Mouse (Mus musculus) embryonic facial prominence, embryonic 15.5 days (tissue): Measurements from ENCODE around the gene Gak. TPM values are rescaled to one million over a fixed set of nuclear protein-coding genes. Genes with fewer than 3 reads are reported as not detected.

ENCODE experiments used
- ATAC-seq: fragments of 200-750 bp; cut with Nextera tagmentation; 2 replicates; pipeline ENCODE4 v1.8.0; 2017; ENCODE audit warnings: low read depth, moderate TSS enrichment; ENCODE audit not compliant: insufficient number of reproducible peaks, low FRiP score, low TSS enrichment
- H3K27ac ChIP-seq: fragments of 300-500 bp; sonication (generic); replicated peaks from 2 replicates; pipeline ENCODE4 v1.5.1; 2015; ENCODE audit warnings: mild to moderate bottlenecking, inconsistent platforms
- H3K27me3 ChIP-seq: fragments of 300-500 bp; sonication (generic); 2 replicates; pipeline ENCODE4 v1.6.1; 2015; ENCODE audit warnings: inconsistent platforms
- H3K36me3 ChIP-seq: fragments of 300-500 bp; sonication (generic); 2 replicates; pipeline ENCODE4 v1.6.1; 2015; ENCODE audit warnings: mild to moderate bottlenecking, inconsistent platforms
- H3K4me1 ChIP-seq: fragments of 300-500 bp; sonication (generic); 2 replicates; pipeline ENCODE4 v1.6.1; 2015; ENCODE audit warnings: inconsistent platforms
- H3K4me2 ChIP-seq: fragments of 300-500 bp; sonication (generic); replicated peaks from 2 replicates; pipeline ENCODE4 v1.6.1; 2015; ENCODE audit warnings: mild to moderate bottlenecking, inconsistent platforms
- H3K4me3 ChIP-seq: fragments of 300-500 bp; sonication (generic); replicated peaks from 2 replicates; pipeline ENCODE4 v1.5.1; 2015; ENCODE audit warnings: mild to moderate bottlenecking, inconsistent platforms
- H3K9ac ChIP-seq: fragments of 300-500 bp; sonication (generic); 2 replicates; pipeline ENCODE4 v1.6.1; 2015; ENCODE audit warnings: inconsistent platforms
- H3K9me3 ChIP-seq: fragments of 300-500 bp; sonication (generic); replicated peaks from 2 replicates; pipeline ENCODE4 v1.6.1; 2016; ENCODE audit warnings: inconsistent platforms
- WGBS: fragments of 180-500 bp; shearing (Covaris S2); methylation state at CpG from one replicate; pipeline ENCODE4 v1.1.7; 2015; 5-methylcytosine and 5-hydroxymethylcytosine counted together
- polyA plus RNA-seq: library from polyadenylated mRNA; unstranded; fragments of >200 nt; fragmentation: Nextera tagmentation; extraction: Ambion mirVana; gene quantifications from 2 replicates; pipeline ENCODE4 v1.2.1, GENCODE M21; 2015

The Gak gene
- polyA plus RNA-seq, 1 experiment from 2014 or later, result 56.4 TPM

- 93% methylated on average over 9 of the region's 9 CpGs for WGBS
- H3K36me3 ChIP-seq, result peaks cover 64% of the 10 kb centered on the region
- H3K27ac ChIP-seq, result no peak overlapping the region
- peaks cover 24% of the 10 kb centered on the region for H3K4me1 ChIP-seq
- no peak overlapping the region for H3K4me3 ChIP-seq
- no peak overlapping the region for H3K9ac ChIP-seq
- no peaks in the 10 kb centered on the region for H3K27me3 ChIP-seq
- no peak for ATAC-seq
- H3K4me2 ChIP-seq, result no peak overlapping the region
- H3K9me3 ChIP-seq, result no peaks in the 10 kb centered on the region
Measured at GRCm38 (mm10) chr5:108655381-108655780, 25.8 kb upstream of the Gak start.

GRCm38 (mm10) chr5:108654444-108654990, 25.0 kb upstream of the Gak start:
- 96% methylated on average over 10 of the region's 10 CpGs for WGBS

GRCm38 (mm10) chr5:108653341-108653740, 23.8 kb upstream of the Gak start:
- ATAC-seq, result no peak
- H3K27me3 ChIP-seq, result no peaks in the 10 kb centered on the region
- H3K4me3 ChIP-seq, result no peak overlapping the region
- no peak overlapping the region for H3K9ac ChIP-seq
- H3K36me3 ChIP-seq, result peaks cover 84% of the 10 kb centered on the region
- no peak overlapping the region for H3K4me2 ChIP-seq
- 86% methylated on average over 6 of the region's 6 CpGs for WGBS
- H3K27ac ChIP-seq, result no peak overlapping the region
- H3K4me1 ChIP-seq, result 0 out of 2 replicates have a peak, but pooled peaks cover 6% of the 10 kb centered on the region
- no peaks in the 10 kb centered on the region for H3K9me3 ChIP-seq

More at GRCm38 (mm10) chr5:108654444-108654990, 25.0 kb upstream of the Gak start:
- peaks cover 72% of the 10 kb centered on the region for H3K36me3 ChIP-seq
- no peaks in the 10 kb centered on the region for H3K27me3 ChIP-seq
- no peak overlapping the region for H3K9ac ChIP-seq
- ATAC-seq, result no peak
- peaks cover 18% of the 10 kb centered on the region for H3K4me1 ChIP-seq
- H3K4me3 ChIP-seq, result no peak overlapping the region
- no peaks in the 10 kb centered on the region for H3K9me3 ChIP-seq
- H3K27ac ChIP-seq, result no peak overlapping the region
- H3K4me2 ChIP-seq, result no peak overlapping the region

- no peaks in the 10 kb centered on the region for H3K27me3 ChIP-seq
- no peak overlapping the region for H3K27ac ChIP-seq
- H3K9me3 ChIP-seq, result no peaks in the 10 kb centered on the region
- H3K4me2 ChIP-seq, result no peak overlapping the region
- no peak overlapping the region for H3K9ac ChIP-seq
- ATAC-seq, result no peak
- no peak overlapping the region for H3K4me3 ChIP-seq
- H3K36me3 ChIP-seq, result peaks cover 92% of the 10 kb centered on the region
- no peaks in the 10 kb centered on the region for H3K4me1 ChIP-seq
- WGBS, result 50% methylated on average over 1 of the region's 1 CpGs
Measured at GRCm38 (mm10) chr5:108651823-108652222, 22.3 kb upstream of the Gak start.

GRCm38 (mm10) chr5:108651136-108651720, 21.7 kb upstream of the Gak start:
- no peak for ATAC-seq
- Histone ChIP-seq H3K4me1 (no peaks in the 10 kb centered on the region), H3K27ac (no peak overlapping the region), H3K27me3 (no peaks in the 10 kb centered on the region), H3K9ac (no peak overlapping the region), H3K36me3 (peaks cover 94% of the 10 kb centered on the region), H3K4me2 (no peak overlapping the region), H3K9me3 (no peaks in the 10 kb centered on the region), H3K4me3 (no peak overlapping the region)
- 75% methylated on average over 5 of the region's 5 CpGs for WGBS

- Histone ChIP-seq H3K4me3 (no peak overlapping the region), H3K36me3 (peaks cover 94% of the 10 kb centered on the region), H3K9me3 (no peaks in the 10 kb centered on the region), H3K4me2 (no peak overlapping the region), H3K9ac (no peak overlapping the region), H3K4me1 (no peaks in the 10 kb centered on the region), H3K27ac (no peak overlapping the region), H3K27me3 (no peaks in the 10 kb centered on the region)
- no peak for ATAC-seq
- WGBS, result 87% methylated on average over 7 of the region's 7 CpGs
Measured at GRCm38 (mm10) chr5:108650341-108650740, 20.8 kb upstream of the Gak start.

GRCm38 (mm10) chr5:108648937-108649576, 19.5 kb upstream of the Gak start:
- ATAC-seq, result no peak
- no peaks in the 10 kb centered on the region for H3K9me3 ChIP-seq
- no peaks in the 10 kb centered on the region for H3K4me1 ChIP-seq
- no peak overlapping the region for H3K4me2 ChIP-seq
- H3K4me3 ChIP-seq, result no peak overlapping the region
- H3K9ac ChIP-seq, result no peak overlapping the region
- no peaks in the 10 kb centered on the region for H3K27me3 ChIP-seq
- 80% methylated on average over 11 of the region's 11 CpGs for WGBS
- peaks cover 92% of the 10 kb centered on the region for H3K36me3 ChIP-seq
- H3K27ac ChIP-seq, result no peak overlapping the region

GRCm38 (mm10) chr5:108647820-108648465, 18.4 kb upstream of the Gak start:
- no peaks in the 10 kb centered on the region for H3K9me3 ChIP-seq
- ATAC-seq, result no peak
- no peaks in the 10 kb centered on the region for H3K4me1 ChIP-seq
- H3K36me3 ChIP-seq, result peaks cover 91% of the 10 kb centered on the region
- no peak overlapping the region for H3K27ac ChIP-seq
- H3K4me2 ChIP-seq, result no peak overlapping the region
- H3K27me3 ChIP-seq, result no peaks in the 10 kb centered on the region
- no peak overlapping the region for H3K9ac ChIP-seq
- WGBS, result 89% methylated on average over 2 of the region's 2 CpGs
- no peak overlapping the region for H3K4me3 ChIP-seq

GRCm38 (mm10) chr5:108647311-108647710, 17.8 kb upstream of the Gak start:
- Histone ChIP-seq H3K4me3 (no peak overlapping the region), H3K9ac (no peak overlapping the region), H3K27ac (no peak overlapping the region), H3K4me1 (no peaks in the 10 kb centered on the region), H3K27me3 (no peaks in the 10 kb centered on the region), H3K4me2 (no peak overlapping the region), H3K36me3 (peaks cover 91% of the 10 kb centered on the region), H3K9me3 (no peaks in the 10 kb centered on the region)
- WGBS, result 83% methylated on average over 2 of the region's 2 CpGs
- ATAC-seq, result no peak

- peaks cover 88% of the 10 kb centered on the region for H3K36me3 ChIP-seq
- no peaks in the 10 kb centered on the region for H3K4me1 ChIP-seq
- no peak overlapping the region for H3K4me2 ChIP-seq
Measured at GRCm38 (mm10) chr5:108646343-108646660, 16.7 kb upstream of the Gak start.

GRCm38 (mm10) chr5:108645651-108646342, 16.2 kb upstream of the Gak start:
- 87% methylated on average over 9 of the region's 9 CpGs for WGBS
- no peak overlapping the region for H3K27ac ChIP-seq
- H3K9me3 ChIP-seq, result no peaks in the 10 kb centered on the region
- ATAC-seq, result no peak
- no peak overlapping the region for H3K4me2 ChIP-seq
- no peaks in the 10 kb centered on the region for H3K27me3 ChIP-seq
- no peak overlapping the region for H3K4me3 ChIP-seq
- H3K9ac ChIP-seq, result no peak overlapping the region
- H3K4me1 ChIP-seq, result no peaks in the 10 kb centered on the region
- peaks cover 85% of the 10 kb centered on the region for H3K36me3 ChIP-seq

More at GRCm38 (mm10) chr5:108646343-108646660, 16.7 kb upstream of the Gak start:
- WGBS, result 88% methylated on average over 3 of the region's 3 CpGs
- no peak for ATAC-seq
- no peak overlapping the region for H3K4me3 ChIP-seq
- H3K27ac ChIP-seq, result no peak overlapping the region
- no peak overlapping the region for H3K9ac ChIP-seq
- H3K27me3 ChIP-seq, result no peaks in the 10 kb centered on the region
- no peaks in the 10 kb centered on the region for H3K9me3 ChIP-seq
